Mouse (Mus musculus) MEL (cell line): ENCODE measurements around the gene Rela. TPM values are rescaled to one million over a fixed set of nuclear protein-coding genes. Genes with fewer than 3 reads are reported as not detected.

ENCODE experiments used
- DNase-seq: peaks from one replicate; pipeline ENCODE4 v3.0.0; 2011; ENCODE audit warnings: low read depth, low spot score
- H3K27ac ChIP-seq: 2 replicates; pipeline ENCODE4 v1.5.1; 2012; ENCODE audit warnings: low read depth, mild to moderate bottlenecking, control low read depth, low read length, moderate library complexity; ENCODE audit not compliant: control insufficient read depth
- H3K27me3 ChIP-seq, 2 experiments: fragments of 150-350 bp in 1 of 2; sonication (generic) in 1 of 2; 2 replicates each; pipeline ENCODE4 v1.6.1; 2012; ENCODE audit warnings: low read length in 2 of 2, mild to moderate bottlenecking in 2 of 2, improper control_type of control experiment in 1 of 2, moderate library complexity in 1 of 2; ENCODE audit not compliant: insufficient read depth in 2 of 2, control insufficient read depth in 1 of 2
- H3K36me3 ChIP-seq, 2 experiments: 2 replicates each; pipeline ENCODE4 v1.6.1; 2012 to 2014; ENCODE audit warnings: low read length in 2 of 2, improper control_type of control experiment in 1 of 2, inconsistent platforms in 1 of 2, mild to moderate bottlenecking in 1 of 2; ENCODE audit not compliant: insufficient read depth in 2 of 2, control insufficient read depth in 1 of 2
- H3K4me1 ChIP-seq, 2 experiments: fragments of 150-350 bp in 1 of 2; sonication (generic) in 1 of 2; 2 replicates each; pipeline ENCODE4 v1.6.1; 2012; ENCODE audit warnings: low read length in 2 of 2, improper control_type of control experiment in 1 of 2, mild to moderate bottlenecking in 1 of 2; ENCODE audit not compliant: insufficient read depth in 2 of 2, control insufficient read depth in 1 of 2
- H3K4me3 ChIP-seq, 2 experiments: fragments of 150-350 bp in 1 of 2; sonication (generic) in 1 of 2; 2 replicates each; pipeline ENCODE4 v1.5.1; 2012; ENCODE audit warnings: low read depth in 2 of 2, low read length in 2 of 2, mild to moderate bottlenecking in 2 of 2, moderate library complexity in 2 of 2, control low read depth in 1 of 2, improper control_type of control experiment in 1 of 2; ENCODE audit not compliant: control insufficient read depth in 1 of 2, insufficient read depth in 1 of 2
- H3K79me2 ChIP-seq: 2 replicates; pipeline ENCODE4 v1.6.1; 2012; ENCODE audit warnings: mild to moderate bottlenecking, low read length, moderate library complexity; ENCODE audit not compliant: control insufficient read depth, poor library complexity, insufficient read depth
- H3K9ac ChIP-seq: 2 replicates; pipeline ENCODE4 v1.6.1; 2012; ENCODE audit warnings: low read depth, mild to moderate bottlenecking, control low read depth, low read length, moderate library complexity; ENCODE audit not compliant: control insufficient read depth, poor library complexity, severe bottlenecking
- H3K9me3 ChIP-seq: fragments of 150-350 bp; sonication (generic); replicated peaks from 2 replicates; pipeline ENCODE4 v1.6.1; 2012; ENCODE audit warnings: mild to moderate bottlenecking, low read length, improper control_type of control experiment, moderate library complexity; ENCODE audit not compliant: insufficient read depth
- CHD2 ChIP-seq: IDR thresholded peaks from 2 replicates; pipeline ENCODE4 v1.6.1; 2011; ENCODE audit warnings: low read length, improper control_type of control experiment
- CTCF ChIP-seq, 3 experiments: IDR thresholded peaks in 2 of 3; conservative IDR thresholded peaks in 1 of 3; 2 replicates each; pipeline ENCODE4 v1.5.1; 2011 to 2012; ENCODE audit warnings: low read length in 3 of 3, low read depth in 2 of 3, mild to moderate bottlenecking in 2 of 3, improper control_type of control experiment in 1 of 3, inconsistent platforms in 1 of 3, mixed read lengths in 1 of 3, moderate library complexity in 1 of 3; ENCODE audit not compliant: control insufficient read depth in 1 of 3, insufficient read depth in 1 of 3, poor library complexity in 1 of 3, severe bottlenecking in 1 of 3
- E2F4 ChIP-seq: IDR thresholded peaks from 2 replicates; pipeline ENCODE4 v1.6.1; 2011; ENCODE audit warnings: low read depth, low read length, improper control_type of control experiment, borderline replicate concordance
- ELF1 ChIP-seq: IDR thresholded peaks from 2 replicates; pipeline ENCODE4 v1.6.1; 2014; ENCODE audit warnings: low read depth, mild to moderate bottlenecking, inconsistent platforms, low read length, improper control_type of control experiment, moderate library complexity
- ETS1 ChIP-seq: IDR thresholded peaks from 2 replicates; pipeline ENCODE4 v1.6.1; 2012; ENCODE audit warnings: low read depth, mild to moderate bottlenecking, inconsistent platforms, low read length, improper control_type of control experiment, moderate library complexity
- GABPA ChIP-seq: IDR thresholded peaks from 2 replicates; pipeline ENCODE4 v1.6.1; 2012; ENCODE audit warnings: low read depth, mild to moderate bottlenecking, inconsistent platforms, low read length, improper control_type of control experiment, moderate library complexity
- HCFC1 ChIP-seq: IDR thresholded peaks from 2 replicates; pipeline ENCODE4 v1.6.1; 2012; ENCODE audit warnings: low read depth, mild to moderate bottlenecking, inconsistent platforms, low read length, improper control_type of control experiment, moderate library complexity
- JUND ChIP-seq: IDR thresholded peaks from 2 replicates; pipeline ENCODE4 v1.6.1; 2011; ENCODE audit warnings: low read depth, mild to moderate bottlenecking, improper control_type of control experiment, low read length
- KAT2A ChIP-seq: conservative IDR thresholded peaks from 2 replicates; pipeline ENCODE4 v1.6.1; 2012; ENCODE audit warnings: low read depth, low read length, improper control_type of control experiment, inconsistent platforms
- MAFK ChIP-seq: IDR thresholded peaks from 2 replicates; pipeline ENCODE4 v1.6.1; 2011; ENCODE audit warnings: low read depth, mild to moderate bottlenecking, low read length, improper control_type of control experiment, borderline replicate concordance
- MAX ChIP-seq: IDR thresholded peaks from 2 replicates; pipeline ENCODE4 v1.6.1; 2011; ENCODE audit warnings: low read length, improper control_type of control experiment
- MXI1 ChIP-seq: IDR thresholded peaks from 2 replicates; pipeline ENCODE4 v1.6.1; 2011; ENCODE audit warnings: mild to moderate bottlenecking, low read depth, low read length, improper control_type of control experiment
- MYB ChIP-seq: IDR thresholded peaks from 2 replicates; pipeline ENCODE4 v1.6.1; 2011; ENCODE audit warnings: mild to moderate bottlenecking, low read depth, low read length, improper control_type of control experiment
- NELFE ChIP-seq: IDR thresholded peaks from 2 replicates; pipeline ENCODE4 v1.6.1; 2011; ENCODE audit warnings: low read depth, low read length, improper control_type of control experiment
- NRF1 ChIP-seq: IDR thresholded peaks from 2 replicates; pipeline ENCODE4 v1.6.1; 2014; ENCODE audit warnings: low read depth, mild to moderate bottlenecking, inconsistent platforms, low read length, improper control_type of control experiment, moderate library complexity; ENCODE audit not compliant: poor library complexity, insufficient read depth, severe bottlenecking
- POLR2A ChIP-seq, 2 experiments: IDR thresholded peaks; 2 replicates each; pipeline ENCODE4 v1.6.1; 2011 to 2012; ENCODE audit warnings: low read length in 2 of 2, mild to moderate bottlenecking in 2 of 2, control low read depth in 1 of 2, improper control_type of control experiment in 1 of 2, low read depth in 1 of 2, moderate library complexity in 1 of 2; ENCODE audit not compliant: control insufficient read depth in 1 of 2, insufficient read depth in 1 of 2, poor library complexity in 1 of 2
- POLR2AphosphoS2 ChIP-seq: IDR thresholded peaks from 2 replicates; pipeline ENCODE4 v1.6.1; 2011; ENCODE audit warnings: low read length, improper control_type of control experiment
- SMC3 ChIP-seq: IDR thresholded peaks from 2 replicates; pipeline ENCODE4 v1.6.1; 2011; ENCODE audit warnings: low read depth, low read length, improper control_type of control experiment
- TCF12 ChIP-seq: IDR thresholded peaks from 2 replicates; pipeline ENCODE4 v1.6.1; 2014; ENCODE audit warnings: low read depth, mild to moderate bottlenecking, inconsistent platforms, low read length, improper control_type of control experiment, moderate library complexity
- USF1 ChIP-seq: IDR thresholded peaks from 2 replicates; pipeline ENCODE4 v1.6.1; 2014; ENCODE audit warnings: low read depth, mild to moderate bottlenecking, inconsistent platforms, low read length, improper control_type of control experiment, moderate library complexity
- USF2 ChIP-seq, 2 experiments: IDR thresholded peaks; 2 replicates each; pipeline ENCODE4 v1.6.1; 2011 to 2012; ENCODE audit warnings: improper control_type of control experiment in 2 of 2, low read length in 2 of 2, borderline replicate concordance in 1 of 2, inconsistent platforms in 1 of 2, low read depth in 1 of 2, mild to moderate bottlenecking in 1 of 2; ENCODE audit not compliant: insufficient read depth in 1 of 2
- ZKSCAN1 ChIP-seq: IDR thresholded peaks from 2 replicates; pipeline ENCODE4 v1.6.1; 2012; ENCODE audit warnings: low read depth, mild to moderate bottlenecking, inconsistent platforms, low read length, improper control_type of control experiment, moderate library complexity
- ZMIZ1 ChIP-seq: IDR thresholded peaks from 2 replicates; pipeline ENCODE4 v1.6.1; 2012; ENCODE audit warnings: low read depth, mild to moderate bottlenecking, inconsistent platforms, low read length, improper control_type of control experiment, moderate library complexity
- polyA plus RNA-seq, 2 experiments: library from polyadenylated mRNA; stranded (reverse) in 1 of 2; unstranded in 1 of 2; fragments of >175 nt in 1 of 2; fragments of >200 nt in 1 of 2; gene quantifications; 2 replicates each; pipeline versions ENCODE4 v1.2.1 to v1.2.4; 2012; ENCODE audit warnings: low replicate concordance in 2 of 2, low read depth in 1 of 2; ENCODE audit not compliant: insufficient read length in 2 of 2, insufficient read depth in 1 of 2, missing spikeins in 1 of 2
- total RNA-seq: library from RNA; depleted of rRNA; stranded (reverse); fragments of 300-350 nt; gene quantifications from 2 replicates; pipeline ENCODE4 v1.2.3, GENCODE M21; 2012

Gene Rela
- total and polyA plus RNA-seq, 3 experiments: 16.4 to 61.7 TPM; not detected in 1

DNA sequence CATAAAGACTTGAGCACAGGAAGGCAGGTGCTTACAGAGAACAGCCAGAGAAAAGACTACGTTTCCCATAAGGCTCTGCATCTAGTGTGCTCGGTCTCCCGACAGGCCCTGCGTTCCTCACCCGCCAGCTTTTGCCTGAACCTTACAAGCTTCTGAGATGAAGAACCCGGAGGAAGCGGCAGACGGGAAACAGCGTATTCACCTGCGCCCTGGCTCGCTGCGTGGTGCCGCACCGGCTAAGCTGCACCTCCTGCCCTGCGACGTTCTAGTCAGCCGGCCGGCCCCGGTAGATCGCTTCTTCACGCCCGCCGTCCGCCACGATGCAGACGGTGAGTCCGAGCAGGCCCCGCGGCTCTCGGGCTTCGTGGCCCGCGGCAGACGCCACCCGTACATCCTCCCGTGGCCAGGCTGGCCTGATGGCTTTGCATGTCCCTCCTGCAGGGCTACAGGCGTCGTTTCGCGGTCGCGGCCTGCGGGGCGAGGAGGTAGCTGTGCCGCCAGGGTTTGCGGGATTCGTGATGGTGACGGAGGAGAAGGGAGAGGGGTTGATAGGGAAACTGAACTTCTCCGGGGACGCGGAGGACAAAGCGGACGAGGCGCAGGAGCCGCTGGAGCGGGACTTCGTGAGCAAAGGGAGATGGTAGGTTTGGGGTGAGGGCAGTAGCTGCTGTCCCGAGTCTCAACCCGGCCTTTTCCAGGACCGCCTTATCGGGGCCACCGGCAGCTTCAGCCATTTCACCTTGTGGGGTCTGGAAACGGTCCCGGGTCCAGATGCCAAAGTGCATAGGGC, 35.3 kb upstream of the Rela start, which contains the start of gene Rnaseh2c (continued):
- TF ChIP-seq MAX: no peak
- 0 out of 2 replicates have a peak, but pooled peaks have one; percentile 29 for TF ChIP-seq NRF1
- TF ChIP-seq ELF1: peak; percentile 61

DNA sequence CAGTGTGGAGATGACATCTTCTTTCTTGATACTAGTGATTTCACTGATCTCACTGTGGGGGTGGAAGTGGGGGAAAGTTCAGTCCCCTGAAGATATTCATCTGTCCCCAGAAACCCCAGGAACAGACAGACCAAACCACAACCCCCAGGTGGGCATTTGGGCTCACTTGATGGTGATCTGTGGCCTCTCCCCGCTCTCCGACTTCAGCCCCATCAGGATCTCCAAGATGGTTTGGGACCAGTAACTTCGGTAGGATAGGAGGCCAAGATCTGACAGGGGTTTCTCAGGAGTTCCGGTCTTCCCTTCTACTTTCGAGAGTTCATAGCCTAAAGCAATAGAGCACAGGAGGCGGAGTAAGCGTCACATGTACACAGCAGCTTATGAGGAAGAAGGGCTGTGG, 33.6 kb upstream of the Rela start:
- peaks cover 12% of the 10 kb centered on the region for H3K79me2 ChIP-seq
- no peak overlapping the region for H3K4me3 ChIP-seq
- no peak overlapping the region for H3K9ac ChIP-seq
- no peaks in the 10 kb centered on the region for H3K9me3 ChIP-seq
- H3K4me1 ChIP-seq: peaks cover 0 to 9% of the 10 kb centered on the region in 2 experiments; a peak in 3 of 4 replicates
- H3K27me3 ChIP-seq: no peaks in the 10 kb centered on the region
- peaks cover 0 to 5% of the 10 kb centered on the region in 2 experiments; a peak in 2 of 4 replicates for H3K36me3 ChIP-seq
- H3K27ac ChIP-seq: no peak overlapping the region
- peak; percentile 47 for DNase-seq
- no peak for TF ChIP-seq MYB
- TF ChIP-seq TCF12: no peak
- no peak for TF ChIP-seq POLR2A (IDR thresholded peaks at IDR 0.05; ENCODE audit: control insufficient read depth in 1 of 2, insufficient read depth in 1 of 2, low read depth in 1 of 2, low read length in 2 of 2, poor library complexity in 1 of 2)
- no peak for TF ChIP-seq USF1
- TF ChIP-seq MAFK: no peak
- TF ChIP-seq SMC3: no peak
- peak; percentile 70 for TF ChIP-seq POLR2AphosphoS2
- TF ChIP-seq ZKSCAN1: no peak

DNA sequence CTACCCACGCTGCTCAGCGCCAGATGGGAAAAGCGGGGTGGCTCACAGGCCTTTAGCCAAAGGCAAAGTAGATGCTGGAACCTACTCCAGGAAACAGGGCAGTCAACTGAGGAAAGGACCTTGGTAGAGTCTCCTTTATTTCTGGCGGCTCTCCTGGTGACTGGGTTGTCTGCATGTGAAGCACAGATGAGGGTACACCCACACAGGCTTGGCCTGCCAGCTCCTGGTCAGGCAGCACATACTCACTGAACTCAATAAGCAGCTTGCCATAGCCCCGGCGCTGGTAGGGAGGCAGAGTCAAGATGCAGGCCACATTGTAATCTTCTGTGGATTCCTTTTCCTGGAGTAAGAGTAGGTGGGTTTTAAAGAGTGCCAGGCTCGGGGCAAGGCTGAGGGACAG, 32.2 kb upstream of the Rela start:
- H3K27ac ChIP-seq: no peak overlapping the region
- no peak for TF ChIP-seq NELFE
- TF ChIP-seq MAX: no peak
- no peak for TF ChIP-seq USF2 (IDR thresholded peaks at IDR 0.05; ENCODE audit: borderline replicate concordance in 1 of 2, insufficient read depth in 1 of 2, low read depth in 1 of 2, low read length in 2 of 2)
- TF ChIP-seq SMC3: no peak
- TF ChIP-seq MAFK: no peak
- TF ChIP-seq ZKSCAN1: no peak
- TF ChIP-seq MXI1: no peak
- TF ChIP-seq ETS1: no peak
- no peak for TF ChIP-seq HCFC1
- no peak for TF ChIP-seq USF1
- no peak for TF ChIP-seq POLR2A (IDR thresholded peaks at IDR 0.05; ENCODE audit: control insufficient read depth in 1 of 2, insufficient read depth in 1 of 2, low read depth in 1 of 2, low read length in 2 of 2, poor library complexity in 1 of 2)
- no peak for TF ChIP-seq MYB
- TF ChIP-seq CHD2: no peak
- no peak for TF ChIP-seq GABPA
- TF ChIP-seq ZMIZ1: no peak
- no peak for TF ChIP-seq KAT2A
- no peak for TF ChIP-seq E2F4
- no peak for TF ChIP-seq JUND
- TF ChIP-seq POLR2AphosphoS2: no peak
- no peak for TF ChIP-seq CTCF (IDR thresholded peaks at IDR 0.05 in 2 of 3, conservative IDR thresholded peaks at IDR 0.05 in 1 of 3; ENCODE audit: control insufficient read depth in 1 of 3, insufficient read depth in 1 of 3, low read depth in 2 of 3, low read length in 3 of 3, poor library complexity in 1 of 3, severe bottlenecking in 1 of 3)
- peaks cover 18% of the 10 kb centered on the region for H3K79me2 ChIP-seq
- peaks cover 0 to 13% of the 10 kb centered on the region in 2 experiments; a peak in 3 of 4 replicates for H3K4me1 ChIP-seq
- H3K36me3 ChIP-seq: peaks cover 0 to 8% of the 10 kb centered on the region in 2 experiments; a peak in 2 of 4 replicates
- H3K27me3 ChIP-seq: no peaks in the 10 kb centered on the region
- no peaks in the 10 kb centered on the region for H3K9me3 ChIP-seq
- no peak overlapping the region for H3K4me3 ChIP-seq
- H3K9ac ChIP-seq: no peak overlapping the region
- DNase-seq: no peak
